Mouse (Mus musculus): ENCODE results near the gene Prss35. TPM values are rescaled to one million over a fixed set of nuclear protein-coding genes. Genes with fewer than 3 reads are reported as not detected.

Prss35 gene
- polyA plus RNA-seq, 1 experiment from 2014 or later: 9.6 TPM

DNA sequence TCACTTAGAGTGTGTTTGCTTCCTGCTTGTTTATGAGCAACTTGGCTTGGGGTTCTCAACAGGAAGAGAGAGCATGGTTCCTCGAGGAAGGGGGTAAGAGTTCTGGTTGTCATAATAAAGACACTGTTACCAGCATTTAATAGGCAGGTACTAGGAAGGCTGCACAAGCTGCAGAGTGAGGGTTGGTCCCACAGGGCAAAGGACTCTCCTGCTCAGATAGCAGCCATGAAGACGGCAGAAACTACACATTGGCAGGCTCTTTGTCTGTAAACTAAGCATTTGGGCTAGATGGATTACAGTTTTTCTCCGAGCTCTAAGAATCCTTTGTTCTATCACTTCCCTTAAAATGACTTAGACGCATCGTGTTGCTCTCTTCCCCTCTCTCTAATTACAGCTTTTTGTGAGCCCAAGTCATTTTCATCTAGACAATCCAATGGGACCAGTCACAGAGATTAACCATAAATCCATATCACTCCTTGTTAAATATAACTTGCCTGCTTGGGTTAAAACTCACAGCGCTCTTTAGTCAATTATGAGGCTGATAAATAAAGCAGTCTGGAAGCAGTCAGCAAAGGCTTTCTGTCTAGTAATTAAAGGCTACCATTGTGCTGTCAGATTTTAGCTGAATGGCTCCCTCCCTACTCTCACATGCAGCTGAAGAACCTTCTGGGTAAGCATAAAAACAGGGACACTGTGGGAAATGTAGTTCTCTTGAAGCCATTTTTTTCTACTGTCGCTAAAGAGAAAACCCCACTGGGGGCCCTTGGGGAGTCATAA lies 17.7 kb upstream of the Prss35 start:
- H3K36me3 ChIP-seq (ENCODE audit: control insufficient read depth, insufficient read depth, low read length): no peaks in the 10 kb centered on the region
- ATAC-seq (replicated peaks; ENCODE audit: low FRiP score, low TSS enrichment, low read depth) (no peak), DNase-seq (ENCODE audit: low spot score) (no peak)
- H3K4me2 ChIP-seq (ENCODE audit: low read length): no peak overlapping the region
- H3K9ac ChIP-seq (ENCODE audit: low read length): no peak overlapping the region
- no peaks in the 10 kb centered on the region for H3K9me3 ChIP-seq (ENCODE audit: control insufficient read depth, low read length)
- no peak overlapping the region for H3K27ac ChIP-seq (ENCODE audit: low read depth)
- H3K4me1 ChIP-seq (replicated peaks; ENCODE audit: control insufficient read depth, insufficient read depth, low read length): no peaks in the 10 kb centered on the region
- H3K4me3 ChIP-seq (ENCODE audit: low read depth, low read length): no peak overlapping the region
- H3K27me3 ChIP-seq (replicated peaks; ENCODE audit: control insufficient read depth, insufficient read depth, low read length): no peaks in the 10 kb centered on the region
- WGBS: 55% methylated on average over 7 of the region's 7 CpGs

GRCm38 (mm10) chr9:86726381-86726720 lies 17.1 kb upstream of the Prss35 start:
- no peak for DNase-seq (ENCODE audit: low spot score)
- Histone ChIP-seq H3K4me3 (ENCODE audit: low read depth, low read length) (no peak overlapping the region), H3K4me1 (replicated peaks; ENCODE audit: control insufficient read depth, insufficient read depth, low read length) (no peaks in the 10 kb centered on the region), H3K9ac (ENCODE audit: low read length) (no peak overlapping the region), H3K36me3 (ENCODE audit: control insufficient read depth, insufficient read depth, low read length) (no peaks in the 10 kb centered on the region), H3K4me2 (ENCODE audit: low read length) (no peak overlapping the region), H3K9me3 (ENCODE audit: control insufficient read depth, low read length) (no peaks in the 10 kb centered on the region), H3K27me3 (replicated peaks; ENCODE audit: control insufficient read depth, insufficient read depth, low read length) (no peaks in the 10 kb centered on the region), H3K27ac (ENCODE audit: low read depth) (no peak overlapping the region)
- 92% methylated on average over 5 of the region's 5 CpGs for WGBS
- ATAC-seq (replicated peaks; ENCODE audit: low FRiP score, low TSS enrichment, low read depth): no peak

- Histone ChIP-seq H3K4me1 (replicated peaks; ENCODE audit: control insufficient read depth, insufficient read depth, low read length) (no peaks in the 10 kb centered on the region), H3K9ac (ENCODE audit: low read length) (no peak overlapping the region), H3K27me3 (replicated peaks; ENCODE audit: control insufficient read depth, insufficient read depth, low read length) (no peaks in the 10 kb centered on the region), H3K9me3 (ENCODE audit: control insufficient read depth, low read length) (no peaks in the 10 kb centered on the region), H3K27ac (ENCODE audit: low read depth) (no peak overlapping the region), H3K4me3 (ENCODE audit: low read depth, low read length) (no peak overlapping the region), H3K36me3 (ENCODE audit: control insufficient read depth, insufficient read depth, low read length) (no peaks in the 10 kb centered on the region), H3K4me2 (ENCODE audit: low read length) (no peak overlapping the region)
- no peak for DNase-seq (ENCODE audit: low spot score)
- ATAC-seq (replicated peaks; ENCODE audit: low FRiP score, low TSS enrichment, low read depth): no peak
- 79% methylated on average over 10 of the region's 10 CpGs for WGBS
Observed at GRCm38 (mm10) chr9:86728214-86728814, 15.1 kb upstream of the Prss35 start.

DNA sequence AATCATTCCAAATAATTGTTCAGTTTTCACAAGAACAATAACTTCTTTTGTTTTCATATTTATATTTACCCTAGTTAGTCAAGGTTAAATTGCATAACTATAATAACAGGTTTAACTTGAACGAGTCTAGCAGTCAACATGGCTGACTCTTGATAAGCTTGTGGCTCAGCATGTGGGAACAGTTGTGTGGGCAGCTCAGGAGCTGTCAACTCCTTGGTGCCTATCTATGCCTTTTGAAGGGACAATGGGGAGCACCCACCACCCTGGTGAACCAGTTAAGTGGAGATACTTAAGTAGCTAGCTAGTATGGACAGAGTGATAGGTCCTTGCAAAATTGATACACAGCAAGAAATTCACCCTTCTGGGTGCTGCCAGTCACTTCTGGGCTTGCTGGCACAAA lies 14.4 kb upstream of the Prss35 start:
- H3K9me3 ChIP-seq (ENCODE audit: control insufficient read depth, low read length): no peaks in the 10 kb centered on the region
- no peaks in the 10 kb centered on the region for H3K4me1 ChIP-seq (replicated peaks; ENCODE audit: control insufficient read depth, insufficient read depth, low read length)
- no peak overlapping the region for H3K4me2 ChIP-seq (ENCODE audit: low read length)
- H3K36me3 ChIP-seq (ENCODE audit: control insufficient read depth, insufficient read depth, low read length): no peaks in the 10 kb centered on the region
- no peak overlapping the region for H3K9ac ChIP-seq (ENCODE audit: low read length)
- no peak overlapping the region for H3K4me3 ChIP-seq (ENCODE audit: low read depth, low read length)
- no peak overlapping the region for H3K27ac ChIP-seq (ENCODE audit: low read depth)
- DNase-seq (ENCODE audit: low spot score) (no peak), ATAC-seq (replicated peaks; ENCODE audit: low FRiP score, low TSS enrichment, low read depth) (no peak)
- H3K27me3 ChIP-seq (replicated peaks; ENCODE audit: control insufficient read depth, insufficient read depth, low read length): no peaks in the 10 kb centered on the region
- 77% methylated on average over 1 of the region's 1 CpGs for WGBS

- Histone ChIP-seq H3K36me3 (ENCODE audit: control insufficient read depth, insufficient read depth, low read length) (no peaks in the 10 kb centered on the region), H3K4me1 (replicated peaks; ENCODE audit: control insufficient read depth, insufficient read depth, low read length) (no peaks in the 10 kb centered on the region), H3K9ac (ENCODE audit: low read length) (no peak overlapping the region), H3K27ac (ENCODE audit: low read depth) (no peak overlapping the region), H3K9me3 (ENCODE audit: control insufficient read depth, low read length) (no peaks in the 10 kb centered on the region), H3K4me2 (ENCODE audit: low read length) (no peak overlapping the region), H3K27me3 (replicated peaks; ENCODE audit: control insufficient read depth, insufficient read depth, low read length) (no peaks in the 10 kb centered on the region), H3K4me3 (ENCODE audit: low read depth, low read length) (no peak overlapping the region)
- no peak for ATAC-seq (replicated peaks; ENCODE audit: low FRiP score, low TSS enrichment, low read depth)
- DNase-seq (ENCODE audit: low spot score): no peak
- 92% methylated on average over 3 of the region's 3 CpGs for WGBS
Observed at GRCm38 (mm10) chr9:86729811-86730210, 13.6 kb upstream of the Prss35 start.

- Histone ChIP-seq H3K9me3 (ENCODE audit: control insufficient read depth, low read length) (no peaks in the 10 kb centered on the region), H3K36me3 (ENCODE audit: control insufficient read depth, insufficient read depth, low read length) (no peaks in the 10 kb centered on the region), H3K27ac (ENCODE audit: low read depth) (no peak overlapping the region), H3K4me2 (ENCODE audit: low read length) (no peak overlapping the region), H3K27me3 (replicated peaks; ENCODE audit: control insufficient read depth, insufficient read depth, low read length) (no peaks in the 10 kb centered on the region), H3K9ac (ENCODE audit: low read length) (no peak overlapping the region), H3K4me1 (replicated peaks; ENCODE audit: control insufficient read depth, insufficient read depth, low read length) (no peaks in the 10 kb centered on the region), H3K4me3 (ENCODE audit: low read depth, low read length) (no peak overlapping the region)
- ATAC-seq (replicated peaks; ENCODE audit: low FRiP score, low TSS enrichment, low read depth): no peak
- DNase-seq (ENCODE audit: low spot score): no peak
Observed at GRCm38 (mm10) chr9:86734357-86734756, 9.1 kb upstream of the Prss35 start.

GRCm38 (mm10) chr9:86734795-86735194 lies 8.7 kb upstream of the Prss35 start:
- no peaks in the 10 kb centered on the region for H3K36me3 ChIP-seq (ENCODE audit: control insufficient read depth, insufficient read depth, low read length)
- H3K4me2 ChIP-seq (ENCODE audit: low read length): no peak overlapping the region
- H3K4me3 ChIP-seq (ENCODE audit: low read depth, low read length): no peak overlapping the region
- no peak overlapping the region for H3K27ac ChIP-seq (ENCODE audit: low read depth)
- H3K9me3 ChIP-seq (ENCODE audit: control insufficient read depth, low read length): no peaks in the 10 kb centered on the region
- no peaks in the 10 kb centered on the region for H3K4me1 ChIP-seq (replicated peaks; ENCODE audit: control insufficient read depth, insufficient read depth, low read length)
- ATAC-seq (replicated peaks; ENCODE audit: low FRiP score, low TSS enrichment, low read depth): no peak
- H3K27me3 ChIP-seq (replicated peaks; ENCODE audit: control insufficient read depth, insufficient read depth, low read length): no peaks in the 10 kb centered on the region
- WGBS: 55% methylated on average over 9 of the region's 9 CpGs
- no peak for DNase-seq (ENCODE audit: low spot score)
- H3K9ac ChIP-seq (ENCODE audit: low read length): no peak overlapping the region

- peak; percentile 49 for DNase-seq (ENCODE audit: low spot score)
- H3K27me3 ChIP-seq (replicated peaks; ENCODE audit: control insufficient read depth, insufficient read depth, low read length): no peaks in the 10 kb centered on the region
- no peak overlapping the region for H3K27ac ChIP-seq (ENCODE audit: low read depth)
- no peaks in the 10 kb centered on the region for H3K9me3 ChIP-seq (ENCODE audit: control insufficient read depth, low read length)
- H3K9ac ChIP-seq (ENCODE audit: low read length): no peak overlapping the region
- no peaks in the 10 kb centered on the region for H3K36me3 ChIP-seq (ENCODE audit: control insufficient read depth, insufficient read depth, low read length)
- no peak overlapping the region for H3K4me3 ChIP-seq (ENCODE audit: low read depth, low read length)
- ATAC-seq (replicated peaks; ENCODE audit: low FRiP score, low TSS enrichment, low read depth): no peak; the same call in 1 of the 2 replicates
- H3K4me2 ChIP-seq (ENCODE audit: low read length): no peak overlapping the region
- H3K4me1 ChIP-seq (replicated peaks; ENCODE audit: control insufficient read depth, insufficient read depth, low read length): no peaks in the 10 kb centered on the region
- 39% methylated on average over 4 of the region's 4 CpGs for WGBS
Observed at GRCm38 (mm10) chr9:86736991-86737390, 6.5 kb upstream of the Prss35 start.

- H3K4me1 ChIP-seq (replicated peaks; ENCODE audit: control insufficient read depth, insufficient read depth, low read length): peaks cover 3% of the 10 kb centered on the region; the same call in 1 of the 2 replicates
- ATAC-seq (replicated peaks; ENCODE audit: low FRiP score, low TSS enrichment, low read depth) (no peak), DNase-seq (ENCODE audit: low spot score) (peak; percentile 24)
- no peaks in the 10 kb centered on the region for H3K27me3 ChIP-seq (replicated peaks; ENCODE audit: control insufficient read depth, insufficient read depth, low read length)
- no peak overlapping the region for H3K4me3 ChIP-seq (ENCODE audit: low read depth, low read length)
- no peak overlapping the region for H3K4me2 ChIP-seq (ENCODE audit: low read length)
- WGBS: 79% methylated on average over 1 of the region's 1 CpGs
- H3K36me3 ChIP-seq (ENCODE audit: control insufficient read depth, insufficient read depth, low read length): no peaks in the 10 kb centered on the region
- no peak overlapping the region for H3K9ac ChIP-seq (ENCODE audit: low read length)
- no peaks in the 10 kb centered on the region for H3K9me3 ChIP-seq (ENCODE audit: control insufficient read depth, low read length)
- no peak overlapping the region for H3K27ac ChIP-seq (ENCODE audit: low read depth)
Observed at GRCm38 (mm10) chr9:86738067-86738466, 5.4 kb upstream of the Prss35 start.
